Mouse (Mus musculus) midbrain, embryonic 15.5 days (tissue): Measurements from ENCODE around the gene H2-T3. TPM values are rescaled to one million over a fixed set of nuclear protein-coding genes. Genes with fewer than 3 reads are reported as not detected.
"Not testable (repeated sequence)": the region's sequence is repeated elsewhere in the genome, so short reads cannot be mapped to it uniquely, and the experiment has no call there.

ENCODE experiments used
- ATAC-seq: fragments of 200-750 bp; cut with Nextera tagmentation; replicated peaks from 2 replicates; pipeline ENCODE4 v1.8.0; 2017; ENCODE audit warnings: moderate TSS enrichment
- H3K27ac ChIP-seq: fragments of 300-500 bp; sonication (generic); 2 replicates; pipeline ENCODE4 v1.5.1; 2015; ENCODE audit warnings: mild to moderate bottlenecking, inconsistent platforms
- H3K27me3 ChIP-seq: fragments of 300-500 bp; sonication (generic); replicated peaks from 2 replicates; pipeline ENCODE4 v1.6.1; 2015; ENCODE audit warnings: inconsistent platforms
- H3K36me3 ChIP-seq: fragments of 300-500 bp; sonication (generic); replicated peaks from 2 replicates; pipeline ENCODE4 v1.6.1; 2015; ENCODE audit warnings: inconsistent platforms
- H3K4me1 ChIP-seq: fragments of 300-500 bp; sonication (generic); 2 replicates; pipeline ENCODE4 v1.6.1; 2015; ENCODE audit warnings: inconsistent platforms
- H3K4me2 ChIP-seq: fragments of 300-500 bp; sonication (generic); 2 replicates; pipeline ENCODE4 v1.6.1; 2015; ENCODE audit warnings: inconsistent platforms, mild to moderate bottlenecking, moderate library complexity
- H3K4me3 ChIP-seq: fragments of 300-500 bp; sonication (generic); 2 replicates; pipeline ENCODE4 v1.5.1; 2015; ENCODE audit warnings: mild to moderate bottlenecking, inconsistent platforms
- H3K9ac ChIP-seq: fragments of 300-500 bp; sonication (generic); 2 replicates; pipeline ENCODE4 v1.6.1; 2015; ENCODE audit warnings: mild to moderate bottlenecking, inconsistent platforms
- H3K9me3 ChIP-seq: fragments of 300-500 bp; sonication (generic); 2 replicates; pipeline ENCODE4 v1.6.1; 2016; ENCODE audit warnings: inconsistent platforms
- WGBS: fragments of 180-500 bp; shearing (Covaris S2); methylation state at CpG from one replicate; pipeline ENCODE4 v1.1.7; 2015; ENCODE audit warnings: mixed read lengths; 5-methylcytosine and 5-hydroxymethylcytosine counted together
- polyA plus RNA-seq: library from polyadenylated mRNA; unstranded; fragments of >200 nt; fragmentation: Nextera tagmentation; extraction: Ambion mirVana; gene quantifications from 2 replicates; pipeline ENCODE4 v1.2.1, GENCODE M21; 2015

Gene H2-T3
- polyA plus RNA-seq, 1 experiment from 2014 or later: 0.14 TPM

- no peaks in the 10 kb centered on the region for H3K9me3 ChIP-seq
- H3K27ac ChIP-seq: no peak overlapping the region
- no peak overlapping the region for H3K9ac ChIP-seq
- H3K4me1 ChIP-seq: peaks cover 7% of the 10 kb centered on the region
- H3K4me3 ChIP-seq: peak overlapping the region; percentile 31
- H3K4me2 ChIP-seq: peak overlapping the region; percentile 52
- H3K27me3 ChIP-seq: peaks cover 29% of the 10 kb centered on the region
- H3K36me3 ChIP-seq: no peaks in the 10 kb centered on the region
- WGBS: 2% methylated on average over 15 of the region's 15 CpGs
- no peak for ATAC-seq
Observed at GRCm38 (mm10) chr17:36205456-36205855, 15.4 kb upstream of the H2-T3 start.

GRCm38 (mm10) chr17:36201851-36202250 is 11.8 kb upstream of the H2-T3 start:
- 80% methylated on average over 2 of the region's 2 CpGs for WGBS

DNA sequence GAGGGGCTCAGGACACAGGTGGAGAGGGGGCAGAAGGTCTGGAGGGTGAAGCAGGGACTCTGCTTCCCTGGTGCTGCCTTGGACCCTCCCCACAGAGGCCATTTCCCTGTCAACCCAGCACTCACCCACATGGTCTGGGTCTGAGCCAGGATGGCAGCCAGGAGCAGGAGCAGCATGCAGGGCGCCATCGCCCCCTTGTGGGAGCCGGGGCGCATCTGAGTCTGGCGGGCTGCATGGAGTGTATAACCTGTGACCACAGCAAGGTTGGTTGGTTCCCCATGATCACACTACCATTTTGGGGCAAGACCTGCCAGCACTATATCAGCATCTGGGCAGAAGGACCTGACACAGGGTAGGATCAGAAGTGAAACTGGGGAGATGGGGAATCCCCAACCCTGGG is 8.2 kb upstream of the H2-T3 start:
- H3K9me3 ChIP-seq: no peaks in the 10 kb centered on the region
- WGBS: 13% methylated on average over 5 of the region's 5 CpGs
- H3K9ac ChIP-seq: no peak overlapping the region
- no peak overlapping the region for H3K27ac ChIP-seq
- no peaks in the 10 kb centered on the region for H3K36me3 ChIP-seq
- no peak overlapping the region for H3K4me2 ChIP-seq
- no peak overlapping the region for H3K4me3 ChIP-seq
- ATAC-seq: no peak
- H3K27me3 ChIP-seq: peaks cover 6% of the 10 kb centered on the region; the same call in 1 of the 2 replicates
- no peaks in the 10 kb centered on the region for H3K4me1 ChIP-seq

More at GRCm38 (mm10) chr17:36201851-36202250, 11.8 kb upstream of the H2-T3 start:
- Histone ChIP-seq H3K36me3 (no peaks in the 10 kb centered on the region), H3K27me3 (peaks cover 32% of the 10 kb centered on the region), H3K4me3 (no peak overlapping the region), H3K27ac (no peak overlapping the region), H3K9me3 (no peaks in the 10 kb centered on the region), H3K4me1 (peaks cover 7% of the 10 kb centered on the region), H3K9ac (no peak overlapping the region), H3K4me2 (no peak overlapping the region)
- ATAC-seq: no peak

GRCm38 (mm10) chr17:36194471-36194870 is 4.4 kb upstream of the H2-T3 start:
- 89% methylated on average over 6 of the region's 6 CpGs for WGBS

GRCm38 (mm10) chr17:36193546-36194141 is 3.6 kb upstream of the H2-T3 start:
- H3K27ac ChIP-seq: no peak overlapping the region
- no peaks in the 10 kb centered on the region for H3K4me1 ChIP-seq
- H3K27me3 ChIP-seq: peaks cover 14% of the 10 kb centered on the region; the same call in 1 of the 2 replicates
- no peaks in the 10 kb centered on the region for H3K9me3 ChIP-seq
- no peak overlapping the region for H3K9ac ChIP-seq
- H3K36me3 ChIP-seq: no peaks in the 10 kb centered on the region
- ATAC-seq: 0 out of 2 replicates have a peak, but pooled peaks have one; percentile 24
- no peak overlapping the region for H3K4me2 ChIP-seq
- WGBS: 35% methylated on average over 8 of the region's 8 CpGs
- H3K4me3 ChIP-seq: no peak overlapping the region

More at GRCm38 (mm10) chr17:36194471-36194870, 4.4 kb upstream of the H2-T3 start:
- Histone ChIP-seq H3K9me3 (no peaks in the 10 kb centered on the region), H3K4me3 (no peak overlapping the region), H3K27ac (no peak overlapping the region), H3K36me3 (no peaks in the 10 kb centered on the region), H3K27me3 (0 out of 2 replicates have a peak, but pooled peaks cover 12% of the 10 kb centered on the region), H3K4me2 (no peak overlapping the region), H3K4me1 (no peaks in the 10 kb centered on the region), H3K9ac (no peak overlapping the region)
- ATAC-seq: no peak

- Histone ChIP-seq H3K4me3 (no peak overlapping the region), H3K4me1 (no peaks in the 10 kb centered on the region), H3K27me3 (peaks cover 14% of the 10 kb centered on the region; the same call in 1 of the 2 replicates), H3K9me3 (no peaks in the 10 kb centered on the region), H3K27ac (no peak overlapping the region), H3K9ac (no peak overlapping the region), H3K36me3 (no peaks in the 10 kb centered on the region), H3K4me2 (no peak overlapping the region)
- 65% methylated on average over 2 of the region's 2 CpGs for WGBS
- no peak for ATAC-seq
Observed at GRCm38 (mm10) chr17:36192371-36192770, 2.3 kb upstream of the H2-T3 start.

- no peak overlapping the region for H3K4me2 ChIP-seq
- ATAC-seq: no peak
- WGBS: 44% methylated on average over 18 of the region's 18 CpGs
- H3K27ac ChIP-seq: no peak overlapping the region
- H3K4me3 ChIP-seq: no peak overlapping the region
- H3K9me3 ChIP-seq: no peaks in the 10 kb centered on the region
- H3K36me3 ChIP-seq: no peaks in the 10 kb centered on the region
- H3K4me1 ChIP-seq: no peaks in the 10 kb centered on the region
- H3K27me3 ChIP-seq: peaks cover 14% of the 10 kb centered on the region; the same call in 1 of the 2 replicates
- H3K9ac ChIP-seq: no peak overlapping the region
Observed at GRCm38 (mm10) chr17:36189491-36190168, 457 bp downstream of the H2-T3 start.

GRCm38 (mm10) chr17:36187540-36187939 is 2.5 kb downstream of the H2-T3 start:
- WGBS: 74% methylated on average over 3 of the region's 3 CpGs
- H3K27me3 ChIP-seq: peaks cover 15% of the 10 kb centered on the region; the same call in 1 of the 2 replicates

GRCm38 (mm10) chr17:36182212-36182611 is 7.9 kb downstream of the H2-T3 start:
- Histone ChIP-seq H3K9me3 (no peaks in the 10 kb centered on the region), H3K36me3 (no peaks in the 10 kb centered on the region), H3K4me1 (peaks cover 3% of the 10 kb centered on the region; the same call in 1 of the 2 replicates), H3K27me3 (peaks cover 17% of the 10 kb centered on the region), H3K4me3 (no peak overlapping the region), H3K4me2 (no peak overlapping the region), H3K27ac (no peak overlapping the region), H3K9ac (no peak overlapping the region)
- WGBS: 79% methylated on average over 12 of the region's 12 CpGs
- ATAC-seq: no peak

More at GRCm38 (mm10) chr17:36187540-36187939, 2.5 kb downstream of the H2-T3 start:
- no peak overlapping the region for H3K27ac ChIP-seq
- H3K4me1 ChIP-seq: no peaks in the 10 kb centered on the region
- H3K4me3 ChIP-seq: no peak overlapping the region
- no peaks in the 10 kb centered on the region for H3K9me3 ChIP-seq
- H3K4me2 ChIP-seq: no peak overlapping the region
- no peak for ATAC-seq
- H3K9ac ChIP-seq: no peak overlapping the region
- no peaks in the 10 kb centered on the region for H3K36me3 ChIP-seq

- H3K36me3 ChIP-seq, H3K27ac ChIP-seq, ATAC-seq, H3K4me1 ChIP-seq, H3K9ac ChIP-seq, H3K9me3 ChIP-seq: not testable (repeated sequence)
- peak overlapping the region; percentile 62 for H3K4me2 ChIP-seq
- peaks cover 14% of the 10 kb centered on the region for H3K27me3 ChIP-seq
- 9% methylated on average over 10 of the region's 10 CpGs for WGBS
- H3K4me3 ChIP-seq: peak overlapping the region; percentile 34; the same call in 1 of the 2 replicates
Observed at GRCm38 (mm10) chr17:36179446-36179845, 10.6 kb downstream of the H2-T3 start.

DNA sequence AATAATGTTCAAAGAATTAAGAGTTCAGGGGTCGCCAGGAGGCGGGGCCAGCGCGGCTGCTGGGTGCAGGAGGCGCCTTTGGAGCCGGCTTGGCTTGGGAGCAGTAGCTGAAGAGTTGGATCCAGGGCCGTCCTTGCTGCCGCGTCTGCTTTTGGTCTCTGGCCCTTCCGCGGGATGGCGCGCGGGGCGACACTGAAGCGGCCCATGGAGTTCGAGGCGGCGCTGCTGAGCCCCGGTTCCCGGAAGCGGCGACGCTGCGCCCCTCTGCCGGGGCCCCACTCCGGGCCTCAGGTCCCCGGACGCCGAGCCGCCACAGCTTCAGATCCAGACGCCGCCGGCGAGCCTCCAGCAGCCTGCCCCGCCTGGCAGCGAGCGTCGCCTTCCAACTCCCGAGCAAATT is 11.1 kb downstream of the H2-T3 start:
- H3K27ac ChIP-seq, H3K9me3 ChIP-seq, H3K4me1 ChIP-seq, ATAC-seq, H3K36me3 ChIP-seq: not testable (repeated sequence)
- Histone ChIP-seq H3K4me2 (peak overlapping the region; percentile 62), H3K27me3 (peaks cover 14% of the 10 kb centered on the region), H3K9ac (0 out of 2 replicates have a peak overlapping the region, but pooled peaks have one; percentile 20), H3K4me3 (peak overlapping the region; percentile 34)
- WGBS: 0% methylated on average over 40 of the region's 40 CpGs

DNA sequence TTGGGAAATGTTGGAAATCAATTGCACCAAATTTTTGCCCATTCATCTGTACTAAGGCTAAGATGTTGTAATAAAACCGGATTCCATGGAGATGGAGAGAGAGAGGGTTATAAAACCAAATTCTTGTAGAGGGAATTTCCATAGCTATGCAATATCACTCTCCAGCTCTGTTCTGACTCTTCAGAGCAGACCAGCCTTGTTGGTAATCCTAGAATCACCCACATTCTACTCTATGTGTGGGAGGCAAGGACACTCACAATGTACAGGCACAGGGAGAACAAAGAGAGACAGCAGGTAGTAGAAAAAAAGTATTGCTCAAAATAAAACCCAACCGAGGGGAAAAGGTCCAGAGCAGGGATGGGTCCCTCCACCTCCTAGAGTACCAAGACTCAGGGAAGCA is 14.0 kb downstream of the H2-T3 start:
- H3K36me3 ChIP-seq, H3K27me3 ChIP-seq, H3K9me3 ChIP-seq, H3K4me1 ChIP-seq, H3K9ac ChIP-seq, H3K27ac ChIP-seq, H3K4me2 ChIP-seq, ATAC-seq, H3K4me3 ChIP-seq: not testable (repeated sequence)
- WGBS: no CpG with 5 or more reads among the region's 2 CpGs
